Mouse (Mus musculus): ENCODE data around the gene Spc25. TPM values are rescaled to one million over a fixed set of nuclear protein-coding genes. Genes with fewer than 3 reads are reported as not detected.

Spc25 gene
- polyA plus RNA-seq, 1 experiment from 2014 or later, result 32.3 TPM

- Histone ChIP-seq H3K9ac (ENCODE audit: low read depth, low read length) (no peak overlapping the region), H3K4me3 (ENCODE audit: low read length) (no peak overlapping the region), H3K27ac (ENCODE audit: low read depth, low read length) (no peak overlapping the region), H3K4me2 (ENCODE audit: low read length) (no peak overlapping the region), H3K4me1 (ENCODE audit: control insufficient read depth, insufficient read depth, low read depth, low read length) (no peaks in the 10 kb centered on the region; the same call in 1 of the 2 replicates), H3K9me3 (ENCODE audit: control insufficient read depth, low read length) (no peaks in the 10 kb centered on the region), H3K27me3 (replicated peaks; ENCODE audit: control insufficient read depth, insufficient read depth, low read length) (no peaks in the 10 kb centered on the region), H3K36me3 (ENCODE audit: control insufficient read depth, insufficient read depth, low read length) (no peaks in the 10 kb centered on the region)
- 86% methylated on average over 9 of the region's 9 CpGs for WGBS
- no peak for ATAC-seq
Measured at GRCm38 (mm10) chr2:69226876-69227275, 20.9 kb upstream of the Spc25 start.

GRCm38 (mm10) chr2:69224724-69225123 is 18.7 kb upstream of the Spc25 start:
- no peak for ATAC-seq

GRCm38 (mm10) chr2:69222815-69223214 is 16.8 kb upstream of the Spc25 start:
- no peaks in the 10 kb centered on the region for H3K36me3 ChIP-seq (ENCODE audit: control insufficient read depth, insufficient read depth, low read length)
- 53% methylated on average over 10 of the region's 10 CpGs for WGBS

More at GRCm38 (mm10) chr2:69224724-69225123, 18.7 kb upstream of the Spc25 start:
- Histone ChIP-seq H3K9me3 (ENCODE audit: control insufficient read depth, low read length) (no peaks in the 10 kb centered on the region), H3K27ac (ENCODE audit: low read depth, low read length) (no peak overlapping the region), H3K9ac (ENCODE audit: low read depth, low read length) (no peak overlapping the region), H3K4me2 (ENCODE audit: low read length) (no peak overlapping the region), H3K27me3 (replicated peaks; ENCODE audit: control insufficient read depth, insufficient read depth, low read length) (no peaks in the 10 kb centered on the region), H3K36me3 (ENCODE audit: control insufficient read depth, insufficient read depth, low read length) (no peaks in the 10 kb centered on the region), H3K4me1 (ENCODE audit: control insufficient read depth, insufficient read depth, low read depth, low read length) (no peaks in the 10 kb centered on the region; the same call in 1 of the 2 replicates), H3K4me3 (ENCODE audit: low read length) (no peak overlapping the region)
- 65% methylated on average over 2 of the region's 2 CpGs for WGBS

GRCm38 (mm10) chr2:69221868-69222416 is 15.9 kb upstream of the Spc25 start:
- WGBS, result 30% methylated on average over 5 of the region's 5 CpGs
- ATAC-seq, result no peak
- no peaks in the 10 kb centered on the region for H3K27me3 ChIP-seq (replicated peaks; ENCODE audit: control insufficient read depth, insufficient read depth, low read length)
- H3K27ac ChIP-seq (ENCODE audit: low read depth, low read length), result no peak overlapping the region
- H3K36me3 ChIP-seq (ENCODE audit: control insufficient read depth, insufficient read depth, low read length), result no peaks in the 10 kb centered on the region
- no peaks in the 10 kb centered on the region for H3K4me1 ChIP-seq (ENCODE audit: control insufficient read depth, insufficient read depth, low read depth, low read length)
- H3K4me3 ChIP-seq (ENCODE audit: low read length), result no peak overlapping the region
- no peak overlapping the region for H3K4me2 ChIP-seq (ENCODE audit: low read length)
- H3K9me3 ChIP-seq (ENCODE audit: control insufficient read depth, low read length), result no peaks in the 10 kb centered on the region
- H3K9ac ChIP-seq (ENCODE audit: low read depth, low read length), result no peak overlapping the region

More at GRCm38 (mm10) chr2:69222815-69223214, 16.8 kb upstream of the Spc25 start:
- Histone ChIP-seq H3K9me3 (ENCODE audit: control insufficient read depth, low read length) (no peaks in the 10 kb centered on the region), H3K4me3 (ENCODE audit: low read length) (no peak overlapping the region), H3K4me2 (ENCODE audit: low read length) (no peak overlapping the region), H3K4me1 (ENCODE audit: control insufficient read depth, insufficient read depth, low read depth, low read length) (no peaks in the 10 kb centered on the region), H3K9ac (ENCODE audit: low read depth, low read length) (no peak overlapping the region), H3K27me3 (replicated peaks; ENCODE audit: control insufficient read depth, insufficient read depth, low read length) (no peaks in the 10 kb centered on the region), H3K27ac (ENCODE audit: low read depth, low read length) (no peak overlapping the region)
- no peak for ATAC-seq

- H3K9ac ChIP-seq (ENCODE audit: low read depth, low read length), result no peak overlapping the region
- H3K9me3 ChIP-seq (ENCODE audit: control insufficient read depth, low read length), result no peaks in the 10 kb centered on the region
- no peak for ATAC-seq
- H3K27me3 ChIP-seq (replicated peaks; ENCODE audit: control insufficient read depth, insufficient read depth, low read length), result no peaks in the 10 kb centered on the region
- 51% methylated on average over 7 of the region's 7 CpGs for WGBS
- no peak overlapping the region for H3K27ac ChIP-seq (ENCODE audit: low read depth, low read length)
- H3K36me3 ChIP-seq (ENCODE audit: control insufficient read depth, insufficient read depth, low read length), result no peaks in the 10 kb centered on the region
- no peak overlapping the region for H3K4me3 ChIP-seq (ENCODE audit: low read length)
- no peak overlapping the region for H3K4me2 ChIP-seq (ENCODE audit: low read length)
- no peaks in the 10 kb centered on the region for H3K4me1 ChIP-seq (ENCODE audit: control insufficient read depth, insufficient read depth, low read depth, low read length)
Measured at GRCm38 (mm10) chr2:69215242-69215641, 9.2 kb upstream of the Spc25 start.

- no peak overlapping the region for H3K9ac ChIP-seq (ENCODE audit: low read depth, low read length)
- no peak overlapping the region for H3K4me2 ChIP-seq (ENCODE audit: low read length)
- no peaks in the 10 kb centered on the region for H3K27me3 ChIP-seq (replicated peaks; ENCODE audit: control insufficient read depth, insufficient read depth, low read length)
- H3K27ac ChIP-seq (ENCODE audit: low read depth, low read length), result no peak overlapping the region
- no peak overlapping the region for H3K4me3 ChIP-seq (ENCODE audit: low read length)
- WGBS, result 65% methylated on average over 10 of the region's 10 CpGs
- H3K4me1 ChIP-seq (ENCODE audit: control insufficient read depth, insufficient read depth, low read depth, low read length), result no peaks in the 10 kb centered on the region
- no peaks in the 10 kb centered on the region for H3K9me3 ChIP-seq (ENCODE audit: control insufficient read depth, low read length)
- H3K36me3 ChIP-seq (ENCODE audit: control insufficient read depth, insufficient read depth, low read length), result no peaks in the 10 kb centered on the region
- 0 out of 2 replicates have a peak, but pooled peaks have one; percentile 20 for ATAC-seq
Measured at GRCm38 (mm10) chr2:69212652-69213051, 6.7 kb upstream of the Spc25 start.

- Histone ChIP-seq H3K36me3 (ENCODE audit: control insufficient read depth, insufficient read depth, low read length) (no peaks in the 10 kb centered on the region), H3K4me1 (ENCODE audit: control insufficient read depth, insufficient read depth, low read depth, low read length) (no peaks in the 10 kb centered on the region), H3K27ac (ENCODE audit: low read depth, low read length) (no peak within 1 kb of the TSS), H3K4me2 (ENCODE audit: low read length) (no peak within 1 kb of the TSS), H3K9me3 (ENCODE audit: control insufficient read depth, low read length) (no peaks in the 10 kb centered on the region), H3K27me3 (replicated peaks; ENCODE audit: control insufficient read depth, insufficient read depth, low read length) (no peaks in the 10 kb centered on the region), H3K9ac (ENCODE audit: low read depth, low read length) (no peak within 1 kb of the TSS), H3K4me3 (ENCODE audit: low read length) (no peak within 1 kb of the TSS)
- 82% methylated on average over 7 of the region's 7 CpGs for WGBS
- no peak for ATAC-seq
Measured at GRCm38 (mm10) chr2:69210773-69211172, 4.8 kb upstream of the Spc25 start, which contains the start of gene G6pc2. Gene G6pc2 (plus strand): TSS chr2:69211073.

- Histone ChIP-seq H3K4me3 (ENCODE audit: low read length) (no peak overlapping the region), H3K4me1 (ENCODE audit: control insufficient read depth, insufficient read depth, low read depth, low read length) (no peaks in the 10 kb centered on the region; the same call in 1 of the 2 replicates), H3K36me3 (ENCODE audit: control insufficient read depth, insufficient read depth, low read length) (no peaks in the 10 kb centered on the region), H3K9me3 (ENCODE audit: control insufficient read depth, low read length) (no peaks in the 10 kb centered on the region), H3K27me3 (replicated peaks; ENCODE audit: control insufficient read depth, insufficient read depth, low read length) (no peaks in the 10 kb centered on the region), H3K9ac (ENCODE audit: low read depth, low read length) (no peak overlapping the region), H3K4me2 (ENCODE audit: low read length) (no peak overlapping the region), H3K27ac (ENCODE audit: low read depth, low read length) (no peak overlapping the region)
- WGBS, result 88% methylated on average over 3 of the region's 3 CpGs
- ATAC-seq, result no peak
Measured at GRCm38 (mm10) chr2:69209684-69210083, 3.7 kb upstream of the Spc25 start.

GRCm38 (mm10) chr2:69206523-69206922 is 529 bp upstream of the Spc25 start:
- Histone ChIP-seq H3K9ac (ENCODE audit: low read depth, low read length) (no peak overlapping the region), H3K4me3 (ENCODE audit: low read length) (peak overlapping the region; percentile 96; the same call in 1 of the 2 replicates), H3K4me1 (ENCODE audit: control insufficient read depth, insufficient read depth, low read depth, low read length) (no peaks in the 10 kb centered on the region; the same call in 1 of the 2 replicates), H3K27me3 (replicated peaks; ENCODE audit: control insufficient read depth, insufficient read depth, low read length) (no peaks in the 10 kb centered on the region), H3K27ac (ENCODE audit: low read depth, low read length) (no peak overlapping the region), H3K9me3 (ENCODE audit: control insufficient read depth, low read length) (no peaks in the 10 kb centered on the region), H3K4me2 (ENCODE audit: low read length) (peak overlapping the region; percentile 36), H3K36me3 (ENCODE audit: control insufficient read depth, insufficient read depth, low read length) (no peaks in the 10 kb centered on the region)
- 22% methylated on average over 7 of the region's 7 CpGs for WGBS
- no peak for ATAC-seq
